Mouse (Mus musculus) neural tube, embryonic 12.5 days (tissue): ENCODE results near the gene Hdgfl2. TPM values are rescaled to one million over a fixed set of nuclear protein-coding genes. Genes with fewer than 3 reads are reported as not detected.
A peak's percentile ranks its signal among the peaks of the same experiment; 100 is the strongest.

ENCODE experiments used
- ATAC-seq: fragments of 200-750 bp; cut with Nextera tagmentation; 2 replicates; pipeline ENCODE4 v1.8.0; 2017; ENCODE audit warnings: low read depth, mild to moderate bottlenecking, moderate TSS enrichment, moderate library complexity; ENCODE audit not compliant: low FRiP score
- H3K27ac ChIP-seq: fragments of 300-500 bp; sonication (generic); 2 replicates; pipeline ENCODE4 v1.5.1; 2016
- H3K27me3 ChIP-seq: fragments of 300-500 bp; sonication (generic); replicated peaks from 2 replicates; pipeline ENCODE4 v1.6.1; 2016; ENCODE audit warnings: mild to moderate bottlenecking
- H3K36me3 ChIP-seq: fragments of 300-500 bp; sonication (generic); 2 replicates; pipeline ENCODE4 v1.6.1; 2016; ENCODE audit warnings: mild to moderate bottlenecking
- H3K4me1 ChIP-seq: fragments of 300-500 bp; sonication (generic); 2 replicates; pipeline ENCODE4 v1.6.1; 2016
- H3K4me2 ChIP-seq: fragments of 300-500 bp; sonication (generic); replicated peaks from 2 replicates; pipeline ENCODE4 v1.6.1; 2016; ENCODE audit warnings: mild to moderate bottlenecking
- H3K4me3 ChIP-seq: fragments of 300-500 bp; sonication (generic); 2 replicates; pipeline ENCODE4 v1.5.1; 2016
- H3K9ac ChIP-seq: fragments of 300-500 bp; sonication (generic); 2 replicates; pipeline ENCODE4 v1.6.1; 2016; ENCODE audit warnings: mild to moderate bottlenecking
- H3K9me3 ChIP-seq: fragments of 300-500 bp; sonication (generic); 2 replicates; pipeline ENCODE4 v1.6.1; 2016; ENCODE audit warnings: mild to moderate bottlenecking
- WGBS: fragments of 180-500 bp; shearing (Covaris S2); methylation state at CpG from one replicate; pipeline ENCODE4 v1.1.7; 2016; 5-methylcytosine and 5-hydroxymethylcytosine counted together
- polyA plus RNA-seq: library from polyadenylated mRNA; unstranded; fragments of >200 nt; fragmentation: Nextera tagmentation; extraction: Ambion mirVana; gene quantifications from 2 replicates; pipeline ENCODE4 v1.2.1, GENCODE M21; 2016

The Hdgfl2 gene
- polyA plus RNA-seq, 1 experiment from 2014 or later, result 166 TPM

DNA sequence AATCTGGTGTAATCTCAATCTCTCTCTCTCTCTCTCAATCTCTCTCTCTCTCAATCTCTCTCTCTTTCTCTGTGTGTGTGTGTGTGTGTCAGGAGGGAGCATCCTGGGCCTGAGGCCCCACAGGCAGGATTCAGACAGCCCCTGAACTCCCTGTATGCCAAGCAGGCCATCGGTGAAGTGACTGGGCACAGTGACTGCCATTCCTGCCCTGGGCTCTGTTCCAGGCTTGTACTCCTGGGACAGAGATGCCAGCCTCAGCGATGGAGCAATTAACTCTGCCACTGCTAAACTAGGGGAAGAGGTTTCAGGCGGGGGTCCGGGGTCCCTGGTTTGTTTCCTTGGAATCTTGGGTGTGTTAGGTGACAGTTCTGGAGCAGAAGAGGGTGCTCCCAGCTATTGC, 31.1 kb downstream of the Hdgfl2 start:
- Histone ChIP-seq H3K27ac (no peak overlapping the region), H3K4me2 (no peak overlapping the region), H3K4me1 (no peaks in the 10 kb centered on the region), H3K9me3 (no peaks in the 10 kb centered on the region), H3K4me3 (no peak overlapping the region), H3K27me3 (0 out of 2 replicates have a peak, but pooled peaks cover 4% of the 10 kb centered on the region), H3K36me3 (no peaks in the 10 kb centered on the region), H3K9ac (no peak overlapping the region)
- ATAC-seq, result no peak
- 65% methylated on average over 4 of the region's 4 CpGs for WGBS

DNA sequence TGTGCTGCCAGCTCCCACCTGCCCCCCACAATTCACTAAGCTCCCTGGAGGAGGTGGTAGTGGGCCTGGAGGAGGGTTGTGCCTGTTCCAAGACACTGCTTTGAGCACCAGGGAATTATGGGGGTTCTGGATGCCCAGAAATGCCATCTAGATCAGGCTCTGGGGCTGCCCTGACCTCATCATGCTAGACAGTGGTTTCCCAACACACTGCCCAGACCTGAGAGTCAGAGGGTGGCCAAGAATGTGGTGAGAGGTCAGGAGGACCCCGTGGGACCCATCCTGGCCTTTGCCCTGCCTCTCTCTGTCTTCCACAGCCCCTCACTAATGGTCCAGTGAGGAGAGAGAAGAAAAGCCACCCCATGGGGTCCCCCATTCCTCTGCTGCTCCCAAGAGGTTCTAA, 31.6 kb downstream of the Hdgfl2 start:
- Histone ChIP-seq H3K4me3 (no peak overlapping the region), H3K27ac (no peak overlapping the region), H3K9ac (no peak overlapping the region), H3K4me1 (no peaks in the 10 kb centered on the region), H3K9me3 (no peaks in the 10 kb centered on the region), H3K4me2 (no peak overlapping the region), H3K36me3 (no peaks in the 10 kb centered on the region), H3K27me3 (peaks cover 8% of the 10 kb centered on the region; the same call in 1 of the 2 replicates)
- WGBS, result 64% methylated on average over 1 of the region's 1 CpGs
- no peak for ATAC-seq

GRCm38 (mm10) chr17:56111864-56112263, 32.4 kb downstream of the Hdgfl2 start:
- no peak overlapping the region for H3K9ac ChIP-seq
- no peak overlapping the region for H3K27ac ChIP-seq
- H3K9me3 ChIP-seq, result no peaks in the 10 kb centered on the region
- H3K4me1 ChIP-seq, result no peaks in the 10 kb centered on the region
- 51% methylated on average over 5 of the region's 5 CpGs for WGBS
- peak; percentile 45; the same call in 1 of the 2 replicates for ATAC-seq
- no peak overlapping the region for H3K4me3 ChIP-seq
- H3K4me2 ChIP-seq, result no peak overlapping the region
- H3K27me3 ChIP-seq, result peaks cover 16% of the 10 kb centered on the region
- no peaks in the 10 kb centered on the region for H3K36me3 ChIP-seq

- no peaks in the 10 kb centered on the region for H3K36me3 ChIP-seq
- no peak for ATAC-seq
- H3K4me3 ChIP-seq, result no peak overlapping the region
- H3K4me2 ChIP-seq, result no peak overlapping the region
- H3K9me3 ChIP-seq, result no peaks in the 10 kb centered on the region
- peaks cover 5% of the 10 kb centered on the region for H3K4me1 ChIP-seq
- H3K9ac ChIP-seq, result no peak overlapping the region
- 71% methylated on average over 3 of the region's 3 CpGs for WGBS
- no peak overlapping the region for H3K27ac ChIP-seq
- peaks cover 24% of the 10 kb centered on the region for H3K27me3 ChIP-seq
Measured at GRCm38 (mm10) chr17:56112743-56113142, 33.3 kb downstream of the Hdgfl2 start.

- peaks cover 12% of the 10 kb centered on the region for H3K4me1 ChIP-seq
- H3K9me3 ChIP-seq, result no peaks in the 10 kb centered on the region
- ATAC-seq, result no peak
- no peak overlapping the region for H3K4me3 ChIP-seq
- peaks cover 56% of the 10 kb centered on the region for H3K27me3 ChIP-seq
- H3K27ac ChIP-seq, result no peak overlapping the region
- no peak overlapping the region for H3K4me2 ChIP-seq
- 75% methylated on average over 10 of the region's 10 CpGs for WGBS
- H3K36me3 ChIP-seq, result no peaks in the 10 kb centered on the region
- H3K9ac ChIP-seq, result no peak overlapping the region
Measured at GRCm38 (mm10) chr17:56116193-56116592, 36.8 kb downstream of the Hdgfl2 start.

DNA sequence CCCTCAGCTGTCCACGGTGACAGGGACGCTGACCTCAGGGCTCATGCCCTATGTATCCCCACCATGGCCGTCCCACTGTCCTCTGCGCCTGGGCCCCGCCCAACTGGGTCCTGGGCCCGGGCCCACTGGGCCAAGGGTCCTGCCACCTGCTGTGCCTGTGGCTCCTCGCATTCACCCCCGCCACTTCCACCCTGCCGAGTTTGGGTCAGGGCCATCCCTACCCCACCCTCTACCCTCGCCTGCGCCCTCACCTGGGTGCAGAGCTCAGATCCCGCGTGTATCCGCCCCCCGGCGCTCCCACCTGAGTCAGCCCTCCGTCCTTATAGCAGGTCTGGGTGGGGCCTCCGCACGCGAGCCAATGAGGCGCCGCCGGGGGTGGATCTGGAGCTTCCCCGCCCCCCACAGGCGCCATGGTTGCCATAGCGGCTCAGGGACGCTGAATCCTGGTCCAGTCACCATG, 37.8 kb downstream of the Hdgfl2 start, which contains the start of gene Plin5:
Gene Plin5, minus strand, starts transcription at position 346 of the 460 bp plus-strand sequence.
- ATAC-seq, result 0 out of 2 replicates have a peak, but pooled peaks have one; percentile 32
- H3K9me3 ChIP-seq, result peaks cover 6% of the 10 kb centered on the region
- peak within 1 kb of the TSS; percentile 58 for H3K4me2 ChIP-seq
- WGBS, result 3% methylated on average over 27 of the region's 27 CpGs
- no peaks in the 10 kb centered on the region for H3K36me3 ChIP-seq
- H3K27me3 ChIP-seq, result peaks cover 66% of the 10 kb centered on the region
- H3K9ac ChIP-seq, result 0 out of 2 replicates have a peak within 1 kb of the TSS, but pooled peaks have one; percentile 30
- H3K4me3 ChIP-seq, result peak within 1 kb of the TSS; percentile 20; the same call in 1 of the 2 replicates
- no peak within 1 kb of the TSS for H3K27ac ChIP-seq
- peaks cover 12% of the 10 kb centered on the region for H3K4me1 ChIP-seq

- ATAC-seq, result no peak
- peaks cover 84% of the 10 kb centered on the region for H3K27me3 ChIP-seq
- H3K4me3 ChIP-seq, result no peak overlapping the region
- no peak overlapping the region for H3K27ac ChIP-seq
- peaks cover 8% of the 10 kb centered on the region for H3K36me3 ChIP-seq
- WGBS, result 41% methylated on average over 12 of the region's 12 CpGs
- peaks cover 13% of the 10 kb centered on the region for H3K9me3 ChIP-seq
- no peak overlapping the region for H3K9ac ChIP-seq
- 0 out of 2 replicates have a peak overlapping the region, but pooled peaks have one; percentile 9 for H3K4me2 ChIP-seq
- peaks cover 18% of the 10 kb centered on the region for H3K4me1 ChIP-seq
Measured at GRCm38 (mm10) chr17:56119431-56119830, 40.0 kb downstream of the Hdgfl2 start.

- H3K4me2 ChIP-seq, result peak overlapping the region; percentile 20; the same call in 1 of the 2 replicates
- H3K4me1 ChIP-seq, result peaks cover 19% of the 10 kb centered on the region
- H3K4me3 ChIP-seq, result no peak overlapping the region
- no peak overlapping the region for H3K9ac ChIP-seq
- H3K36me3 ChIP-seq, result peaks cover 10% of the 10 kb centered on the region
- H3K27ac ChIP-seq, result no peak overlapping the region
- peaks cover 89% of the 10 kb centered on the region for H3K27me3 ChIP-seq
- peaks cover 13% of the 10 kb centered on the region for H3K9me3 ChIP-seq
- no peak for ATAC-seq
- WGBS, result 11% methylated on average over 66 of the region's 66 CpGs
Measured at GRCm38 (mm10) chr17:56119981-56120880, 40.8 kb downstream of the Hdgfl2 start.

- Histone ChIP-seq H3K4me1 (peaks cover 19% of the 10 kb centered on the region), H3K4me2 (no peak within 1 kb of the TSS), H3K9me3 (peaks cover 13% of the 10 kb centered on the region), H3K36me3 (peaks cover 19% of the 10 kb centered on the region), H3K27ac (no peak within 1 kb of the TSS), H3K27me3 (peaks cover 84% of the 10 kb centered on the region), H3K9ac (no peak within 1 kb of the TSS), H3K4me3 (no peak within 1 kb of the TSS)
- WGBS, result 64% methylated on average over 2 of the region's 2 CpGs
- no peak for ATAC-seq
Measured at GRCm38 (mm10) chr17:56121826-56122225, 42.4 kb downstream of the Hdgfl2 start, which contains the start of gene Lrg1. Lrg1 (minus strand) TSS chr17:56122001.

- H3K9me3 ChIP-seq, result peaks cover 13% of the 10 kb centered on the region
- no peak overlapping the region for H3K27ac ChIP-seq
- whole genome bisulfite sequencing, result 84% methylated on average over 12 of the region's 12 CpGs
- no peak for ATAC-seq
- peaks cover 32% of the 10 kb centered on the region for H3K36me3 ChIP-seq
- H3K9ac ChIP-seq, result no peak overlapping the region
- no peak overlapping the region for H3K4me2 ChIP-seq
- H3K27me3 ChIP-seq, result peaks cover 74% of the 10 kb centered on the region
- H3K4me1 ChIP-seq, result peaks cover 14% of the 10 kb centered on the region
- H3K4me3 ChIP-seq, result no peak overlapping the region
Measured at GRCm38 (mm10) chr17:56123161-56123560, 43.7 kb downstream of the Hdgfl2 start.

DNA sequence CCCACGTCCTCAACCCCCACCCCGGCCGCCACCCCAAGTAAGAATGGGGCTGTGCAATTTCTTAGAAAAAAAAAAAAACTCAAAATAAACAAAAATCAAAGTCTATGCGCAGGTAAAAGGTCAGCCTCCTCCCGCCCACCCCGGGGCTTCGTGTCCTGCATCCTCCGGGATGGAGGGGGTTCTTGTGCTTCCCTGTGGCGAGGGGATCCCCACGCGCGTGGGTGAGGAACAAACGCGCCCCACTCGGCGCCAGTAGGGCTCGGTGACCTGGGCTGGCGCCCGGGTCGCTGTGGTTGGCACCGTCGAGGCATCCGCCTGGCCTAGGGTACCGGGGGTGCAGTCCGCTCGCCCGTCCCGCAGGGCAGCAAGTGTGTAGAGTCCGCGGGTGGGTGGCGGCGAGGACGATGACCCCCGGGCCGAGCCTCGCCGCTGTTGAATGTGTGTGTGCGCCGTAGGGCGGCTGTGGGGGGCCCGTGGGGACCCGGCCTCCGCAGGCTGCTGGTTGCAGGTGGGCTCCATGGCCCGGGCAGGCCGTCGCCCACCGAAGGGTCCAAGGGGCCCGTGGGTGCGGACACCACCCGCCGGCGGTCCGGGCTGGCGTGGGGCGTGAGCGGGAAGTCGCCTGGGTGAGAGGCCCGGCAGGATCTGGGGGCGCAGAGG, 44.4 kb downstream of the Hdgfl2 start:
- no peak overlapping the region for H3K27ac ChIP-seq
- peaks cover 35% of the 10 kb centered on the region for H3K36me3 ChIP-seq
- H3K4me2 ChIP-seq, result peak overlapping the region; percentile 58
- H3K27me3 ChIP-seq, result peaks cover 68% of the 10 kb centered on the region
- ATAC-seq, result 0 out of 2 replicates have a peak, but pooled peaks have one; percentile 17
- peak overlapping the region; percentile 25 for H3K4me3 ChIP-seq
- peaks cover 13% of the 10 kb centered on the region for H3K9me3 ChIP-seq
- 37% methylated on average over 59 of the region's 59 CpGs for WGBS
- H3K9ac ChIP-seq, result no peak overlapping the region
- peaks cover 14% of the 10 kb centered on the region for H3K4me1 ChIP-seq
